Mouse (Mus musculus) cerebellum, postnatal 4 days (tissue): ENCODE measurements at regions not wholly inside any gene's neighbourhood (a gene's known extent, or its start where the extent isn't known, plus 50 kb on each side); places are given as distances from the start of the nearest gene placed in this dataset.

Experiments
- DNase-seq, 2 experiments: peaks; one replicate each; pipeline ENCODE4 v3.0.0; 2022; ENCODE audit warnings: low spot score in 2 of 2, mixed read lengths in 1 of 2

DNA sequence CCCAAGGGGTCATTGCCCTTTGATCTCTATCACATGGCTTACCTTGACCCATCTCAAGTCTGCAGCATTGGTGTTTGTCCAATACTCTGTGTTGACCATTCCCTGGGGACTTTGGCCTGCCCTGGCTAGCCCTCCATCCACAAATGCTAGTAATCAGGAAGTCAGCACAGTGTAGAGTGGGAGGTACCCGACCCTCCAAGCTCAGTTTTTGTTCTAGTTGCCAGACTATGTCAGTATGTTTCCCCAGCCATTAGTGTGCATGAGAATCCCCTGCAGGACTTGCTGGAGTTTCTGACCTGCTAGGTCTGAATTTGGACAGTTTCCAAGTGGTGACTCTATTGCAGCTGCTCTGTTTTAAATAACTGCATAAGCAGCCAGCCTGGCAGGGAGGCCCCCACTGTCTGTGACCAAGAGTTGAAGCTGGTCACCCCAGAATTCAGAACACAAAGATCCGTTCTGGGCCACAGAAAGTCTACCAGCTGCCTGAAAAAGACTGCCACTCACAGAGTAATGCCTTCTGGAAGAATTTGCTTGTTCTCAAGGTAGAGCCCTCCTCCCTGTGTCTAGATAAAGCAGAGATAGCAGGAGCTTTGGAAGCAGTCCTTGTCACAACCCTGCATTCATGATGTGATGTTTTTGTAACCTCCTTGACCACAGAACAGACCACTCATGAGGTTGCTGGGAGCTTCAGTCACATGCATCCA is 118.0 kb upstream of the Slc22a23 start:
- DNase-seq: no peak

DNA sequence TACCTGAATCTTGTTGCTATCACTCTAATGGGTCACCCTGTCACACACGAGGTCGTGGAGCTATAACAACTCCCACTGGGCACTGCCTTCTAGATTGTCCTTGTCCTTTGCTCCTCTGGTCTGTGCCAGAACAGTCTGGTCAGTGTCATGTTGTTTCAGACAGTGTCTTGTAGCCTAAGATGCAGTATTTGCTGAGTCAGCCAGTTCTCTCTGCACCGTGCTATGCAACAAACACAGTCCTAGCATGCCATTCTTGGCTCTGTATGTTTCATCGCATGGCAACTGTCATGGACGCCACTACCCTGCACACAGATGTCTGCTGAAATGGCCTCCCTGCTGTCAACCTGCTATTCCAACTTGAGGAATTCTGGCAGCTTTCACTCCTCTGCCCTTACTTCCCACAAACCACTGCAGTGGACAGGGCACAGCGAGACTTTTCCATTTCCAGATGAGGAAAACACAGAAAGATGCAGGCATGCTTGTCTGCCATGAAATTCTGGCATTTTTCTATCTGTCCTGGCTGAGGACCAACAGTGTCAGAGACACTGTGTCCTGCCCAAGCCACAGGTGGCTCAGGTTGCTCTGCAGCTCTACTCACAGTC is 117.3 kb upstream of the Slc22a23 start:
- no peak for DNase-seq

DNA sequence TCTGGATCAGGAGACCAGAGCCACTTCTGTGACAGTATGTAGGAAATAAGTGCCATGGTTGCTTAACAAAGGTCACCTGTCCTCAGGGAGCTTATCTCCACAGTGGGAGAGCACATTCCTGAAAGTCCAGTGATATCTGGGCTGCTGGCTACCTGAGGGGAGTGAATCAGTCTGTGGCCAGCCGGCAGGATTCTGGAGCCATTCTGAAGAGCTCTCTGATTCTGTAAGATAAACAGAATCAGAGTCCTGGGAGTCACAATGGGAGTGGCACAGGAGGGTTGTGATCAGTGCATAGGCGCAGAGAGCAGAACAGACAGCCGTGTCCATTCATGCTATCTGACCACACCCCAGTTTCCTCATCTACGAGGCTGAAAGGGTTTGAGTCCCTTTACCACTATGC is 116.0 kb upstream of the Slc22a23 start:
- no peak for DNase-seq

DNA sequence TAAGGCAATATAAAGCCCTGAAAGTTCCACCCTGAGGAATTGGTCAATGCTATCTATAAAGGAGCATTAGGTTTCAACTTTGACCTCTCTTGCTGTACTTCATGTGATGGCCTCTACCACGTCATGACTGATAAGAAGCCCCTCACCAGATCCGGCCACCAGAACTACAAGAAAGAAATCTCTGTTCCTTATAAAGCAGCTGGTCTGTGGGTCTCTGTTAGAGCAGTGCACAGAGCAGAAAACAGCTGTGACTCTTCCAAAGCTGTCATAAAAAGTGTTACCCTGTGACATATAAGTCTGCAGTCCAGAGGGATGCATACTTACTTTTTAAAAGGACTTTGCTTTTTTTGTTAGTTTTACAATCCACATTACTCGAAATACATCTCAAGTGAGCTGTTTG is 111.1 kb upstream of the Slc22a23 start:
- DNase-seq: no peak

- no peak for DNase-seq
Measured at GRCm38 (mm10) chr13:34446806-34447205, 101.8 kb upstream of the Slc22a23 start.

GRCm38 (mm10) chr13:34446327-34446726 is 101.3 kb upstream of the Slc22a23 start:
- DNase-seq: no peak

- no peak for DNase-seq
Measured at GRCm38 (mm10) chr13:34441347-34441746, 96.4 kb upstream of the Slc22a23 start.

GRCm38 (mm10) chr13:34427527-34427926 is 82.5 kb upstream of the Slc22a23 start:
- DNase-seq: no peak

DNA sequence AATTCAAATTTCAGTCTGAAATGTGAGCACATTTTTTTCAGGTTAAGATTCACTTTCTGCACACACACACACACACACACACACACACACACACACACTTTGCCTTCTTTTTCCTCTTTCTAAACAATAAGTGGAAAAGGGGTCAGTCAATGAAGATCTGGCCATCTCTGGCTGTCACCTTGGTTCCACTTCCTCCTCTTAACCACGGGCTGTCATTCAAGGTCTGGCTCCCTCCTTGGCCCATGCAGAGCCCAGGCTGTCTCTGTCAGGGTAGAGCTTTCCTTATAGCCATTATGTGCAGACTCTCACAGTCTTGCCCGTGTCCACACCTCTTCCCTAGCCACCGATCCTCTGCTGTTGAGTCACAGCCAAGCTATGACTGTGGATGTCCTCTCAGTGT is 79.9 kb upstream of the Slc22a23 start:
- no peak for DNase-seq

GRCm38 (mm10) chr13:34421644-34422043 is 76.7 kb upstream of the Slc22a23 start:
- no peak for DNase-seq

DNA sequence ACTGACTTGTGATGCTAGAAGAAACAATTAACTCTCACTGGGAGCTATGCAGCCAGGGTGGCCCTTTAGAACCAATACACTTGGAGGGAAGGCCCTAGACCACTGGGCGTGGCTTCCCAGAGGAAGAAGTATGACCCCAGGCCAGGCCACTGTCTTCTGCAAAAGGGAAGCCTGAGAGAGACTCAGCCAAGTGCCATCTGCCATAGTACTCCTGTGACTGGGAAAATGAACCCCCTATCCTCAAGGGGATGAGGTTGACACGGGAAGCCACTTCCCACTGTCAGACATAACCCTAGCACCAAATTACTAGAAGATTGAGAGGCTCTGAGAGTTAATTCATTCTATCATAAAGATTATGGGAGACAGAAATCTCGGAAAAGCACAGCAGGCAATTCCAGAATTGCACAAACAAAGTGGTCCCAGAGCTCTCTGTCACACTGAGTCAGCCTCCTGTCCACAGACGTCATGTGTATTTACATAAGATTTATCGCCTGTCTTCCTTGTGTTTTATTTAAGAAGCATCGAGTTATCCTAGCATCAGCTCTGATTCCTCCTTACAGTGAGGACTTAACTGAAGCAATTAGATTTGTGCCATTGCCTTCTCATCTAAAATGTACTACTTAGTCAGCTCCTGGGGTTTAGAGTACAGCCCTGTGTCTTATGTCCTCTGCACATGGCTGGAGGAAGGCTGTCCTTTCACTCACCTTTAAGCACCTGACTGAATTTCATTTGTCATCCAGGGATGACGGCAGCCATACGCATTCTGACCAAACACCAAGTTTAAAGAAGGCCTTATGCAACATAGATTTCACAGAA is 75.6 kb upstream of the Slc22a23 start:
- DNase-seq: no peak

GRCm38 (mm10) chr13:34419061-34419460 is 74.1 kb upstream of the Slc22a23 start:
- no peak for DNase-seq

DNA sequence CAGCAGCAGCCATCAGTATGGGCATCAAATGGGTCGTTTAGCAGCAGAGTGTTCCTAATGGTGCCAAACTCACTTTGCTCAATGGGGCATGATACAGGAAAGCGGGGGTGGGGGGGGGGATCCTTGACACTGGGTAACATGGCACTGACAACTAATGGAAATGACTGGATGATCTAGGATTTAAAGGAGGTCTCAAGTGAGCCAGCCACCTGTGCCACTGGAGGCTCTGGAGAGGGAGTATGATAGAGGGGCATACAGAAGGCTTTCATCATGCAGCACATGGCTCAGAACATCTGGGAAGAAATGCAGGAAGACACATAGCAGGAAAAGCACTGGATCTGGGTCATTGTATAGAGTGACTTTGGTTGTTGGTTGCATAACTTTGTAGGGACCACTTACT is 71.6 kb upstream of the Slc22a23 start:
- no peak for DNase-seq

DNA sequence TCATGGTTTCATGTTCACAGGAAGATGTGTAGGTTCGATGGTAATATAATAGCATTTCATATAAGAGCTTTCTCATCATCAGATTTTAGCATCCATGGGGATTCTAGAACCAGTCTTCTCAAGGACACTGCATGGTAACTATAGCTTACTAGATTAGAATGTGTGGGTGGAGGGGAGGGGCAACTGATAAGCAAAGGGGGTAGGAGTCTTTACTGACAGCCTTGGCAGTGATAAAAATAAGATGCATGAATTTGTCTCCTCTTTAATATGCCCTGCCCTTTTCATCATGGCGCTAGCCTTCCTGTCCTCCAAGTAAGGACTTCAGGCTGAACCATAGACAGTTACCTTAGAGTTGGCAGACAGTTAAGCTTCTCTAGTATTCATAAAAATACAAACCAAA is 69.6 kb upstream of the Slc22a23 start:
- no peak for DNase-seq

DNA sequence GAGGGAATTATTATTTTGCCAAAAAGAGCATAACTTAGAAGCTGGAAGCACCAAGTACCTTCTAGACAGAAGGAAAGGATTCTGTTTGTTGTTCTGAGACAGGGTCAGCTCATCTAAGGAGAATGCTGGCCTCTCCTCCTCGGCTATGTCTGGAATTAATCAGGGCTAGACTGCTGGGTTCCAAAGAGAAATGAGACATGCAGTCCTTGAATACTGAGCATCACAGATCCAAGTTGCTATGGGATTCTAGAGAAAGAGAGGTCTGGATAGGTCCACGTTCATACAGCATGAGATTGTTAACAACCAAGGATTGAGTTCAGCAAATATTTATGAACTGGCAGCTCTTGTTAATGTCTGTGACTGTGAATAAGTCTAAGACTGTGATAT is 63.7 kb upstream of the Slc22a23 start:
- no peak for DNase-seq

- no peak for DNase-seq
Measured at GRCm38 (mm10) chr13:34408007-34408668, 63.2 kb upstream of the Slc22a23 start.

DNA sequence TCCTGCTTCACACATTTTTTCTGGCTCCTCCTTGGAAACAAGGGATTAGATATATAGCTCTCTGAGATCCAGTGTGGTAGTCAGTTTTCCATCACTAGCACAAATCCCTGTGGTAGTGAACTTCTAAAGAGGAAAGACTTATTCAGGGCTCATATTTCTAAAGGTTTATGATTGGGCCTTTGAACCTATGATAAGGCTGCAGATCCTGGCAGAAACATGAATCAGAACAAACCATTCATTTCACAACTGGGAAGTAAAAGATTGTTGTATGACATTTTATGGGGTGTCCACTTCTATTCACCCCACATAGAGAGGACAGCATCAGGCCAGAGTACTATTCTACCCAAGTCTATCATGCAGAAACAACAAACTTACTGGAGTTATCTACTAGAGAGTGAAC is 61.3 kb upstream of the Slc22a23 start:
- no peak for DNase-seq

GRCm38 (mm10) chr13:34402631-34403030 is 57.6 kb upstream of the Slc22a23 start:
- no peak for DNase-seq

DNA sequence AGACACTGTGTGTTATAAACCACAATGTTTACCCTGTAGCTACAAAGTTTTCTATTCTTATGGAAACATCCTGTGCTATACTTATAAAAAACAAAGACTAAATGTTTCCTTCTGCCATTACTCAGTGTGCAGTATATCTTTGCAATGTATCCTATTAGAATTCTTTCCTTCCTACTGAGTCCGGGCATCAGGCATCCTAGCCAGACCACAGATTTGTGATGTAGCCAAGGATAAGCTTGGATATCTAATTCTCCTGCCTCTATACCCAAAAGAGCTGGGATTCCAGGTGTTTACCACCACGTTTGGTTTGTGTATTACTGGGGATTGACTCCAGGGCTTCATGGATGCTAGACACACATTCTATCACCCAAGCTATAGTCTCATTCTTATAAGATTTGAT is 56.0 kb upstream of the Slc22a23 start:
- DNase-seq: no peak

DNA sequence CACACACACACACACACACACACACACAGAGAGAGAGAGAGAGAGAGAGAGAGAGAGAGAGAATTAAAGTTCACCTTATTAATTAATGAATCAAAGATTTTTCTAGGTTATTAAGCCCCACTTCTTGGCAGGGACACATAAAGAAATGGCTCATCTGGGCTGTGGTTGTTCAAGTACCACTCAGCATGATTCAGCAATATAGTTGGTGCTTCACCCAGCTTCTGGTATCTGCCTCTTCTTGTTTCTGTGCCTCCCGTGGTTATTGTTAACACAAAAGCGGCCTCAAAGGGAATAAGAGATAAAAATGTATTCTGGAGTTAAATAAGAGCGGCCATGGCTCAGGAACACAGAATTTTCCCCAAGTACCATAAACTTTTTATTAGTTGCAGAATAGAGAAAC is 53.9 kb upstream of the Slc22a23 start:
- DNase-seq: no peak

DNA sequence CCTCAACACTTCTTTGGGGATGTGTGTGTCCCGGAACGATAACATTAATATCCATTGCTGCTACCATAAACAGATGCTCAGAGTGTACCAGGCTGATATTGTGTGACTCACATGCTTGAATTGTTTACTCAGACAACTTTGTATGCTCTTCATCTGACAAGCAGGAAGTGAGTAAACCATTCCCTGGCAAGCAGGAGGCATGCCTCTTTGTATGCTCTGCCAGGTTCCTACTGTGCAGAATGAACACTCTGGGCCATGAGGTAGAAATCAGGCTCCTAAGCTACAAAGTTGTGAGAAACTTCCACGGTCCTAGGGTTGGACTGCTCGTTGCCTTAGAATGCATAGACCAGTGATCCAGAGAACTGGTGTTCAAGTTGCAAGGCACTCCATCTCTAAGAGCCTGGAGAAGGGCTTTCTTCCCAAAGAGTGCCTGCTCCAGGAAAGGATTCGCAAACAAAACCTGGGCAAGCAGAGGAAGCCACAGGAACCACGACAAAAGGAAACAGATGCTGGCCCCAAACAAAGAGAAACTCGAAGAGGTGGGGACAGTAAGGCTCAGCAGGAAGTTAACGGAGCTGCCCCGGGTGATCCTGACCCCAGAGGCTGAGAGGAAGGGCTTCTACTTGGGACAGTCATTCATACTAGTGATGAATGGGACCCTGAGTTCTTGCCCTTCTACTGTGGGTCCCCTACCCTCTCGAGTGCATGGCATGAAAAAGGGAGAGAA is 53.2 kb upstream of the Slc22a23 start:
- no peak for DNase-seq

DNA sequence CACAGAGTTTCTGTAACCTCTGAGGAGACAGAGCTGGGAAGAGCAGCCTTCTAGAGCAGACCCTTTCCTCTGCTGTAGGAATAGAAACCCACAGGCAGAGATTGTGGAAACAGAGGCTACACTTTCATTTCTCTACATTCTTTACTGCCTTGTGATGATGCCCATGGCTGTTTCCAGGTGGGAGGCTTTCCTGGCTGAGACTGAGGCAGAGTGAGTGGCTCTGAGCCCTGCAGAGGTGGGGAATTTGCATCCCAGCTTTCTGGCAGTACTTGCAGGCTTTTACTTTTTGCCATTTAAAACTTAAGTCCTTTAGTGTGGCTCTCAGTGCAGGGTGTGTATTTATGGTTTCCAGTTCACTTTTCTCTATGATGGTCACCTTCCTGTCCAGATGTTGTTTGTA is 50.5 kb upstream of the Slc22a23 start:
- no peak for DNase-seq
